Comparison of ENCODE assay signal across 12 mouse cellular contexts in genomic region chr1:172484671-172485070, GRCm38 (mm10). TPM values are rescaled to one million over a fixed set of nuclear protein-coding genes. Genes with fewer than 3 reads are reported as not detected.
DNase-seq lines count a peak whose midpoint lies in the region; ATAC-seq lines count a peak whose summit lies in the region.
"Had no signal": no experiment of that assay in that cellular context is flagged by ENCODE, and none has a peak within 500 bp of the region (broad histone marks: within the 10 kb centered on the region; RNA-seq: fewer than 3 reads in every experiment).

No protein-coding gene starts in this region.

- peak overlapping the region; percentile 79 for H3K4me2 ChIP-seq in kidney, embryonic 16.5 days (replicated peaks; ENCODE audit: low read depth, low read length)
- H3K4me2 ChIP-seq in limb, embryonic 13.5 days (replicated peaks), result peak overlapping the region; percentile 72
- peak overlapping the region; percentile 78; the same call in 1 of the 2 replicates for H3K4me2 ChIP-seq in stomach, embryonic 14.5 days (replicated peaks; ENCODE audit: low read depth, low read length)

- H3K9ac ChIP-seq in kidney, embryonic 16.5 days (replicated peaks; ENCODE audit: low read length), result peak overlapping the region; percentile 10; the same call in 1 of the 2 replicates
- H3K9ac ChIP-seq in limb, embryonic 13.5 days, result no peak overlapping the region
- no peak overlapping the region for H3K9ac ChIP-seq in stomach, embryonic 14.5 days (replicated peaks; ENCODE audit: low read depth, low read length)

- 47% methylated on average over 13 of the region's 13 CpGs for WGBS in kidney, embryonic 16.5 days
- 51% methylated on average over 13 of the region's 13 CpGs for WGBS in hindbrain, embryonic 10.5 days
- WGBS in limb, embryonic 13.5 days, result 59% methylated on average over 13 of the region's 13 CpGs
- 67% methylated on average over 13 of the region's 13 CpGs for WGBS in stomach, embryonic 14.5 days

- H3K4me1 ChIP-seq in kidney, embryonic 16.5 days (ENCODE audit: insufficient read depth, low read length), result peaks cover 37% of the 10 kb centered on the region
- H3K4me1 ChIP-seq in hindbrain, embryonic 10.5 days (replicated peaks), result peaks cover 73% of the 10 kb centered on the region
- peaks cover 49% of the 10 kb centered on the region for H3K4me1 ChIP-seq in limb, embryonic 13.5 days
- H3K4me1 ChIP-seq in stomach, embryonic 14.5 days (ENCODE audit: control insufficient read depth, insufficient read depth, low read length), result peaks cover 46% of the 10 kb centered on the region

- H3K36me3 ChIP-seq in kidney, embryonic 16.5 days (ENCODE audit: insufficient read depth, low read length), result no peaks in the 10 kb centered on the region; the same call in 1 of the 2 replicates
- peaks cover 44% of the 10 kb centered on the region for H3K36me3 ChIP-seq in hindbrain, embryonic 10.5 days
- peaks cover 34% of the 10 kb centered on the region for H3K36me3 ChIP-seq in limb, embryonic 13.5 days
- H3K36me3 ChIP-seq in stomach, embryonic 14.5 days (ENCODE audit: control insufficient read depth, insufficient read depth, low read length), result peaks cover 8% of the 10 kb centered on the region; the same call in 1 of the 2 replicates

- H3K9me3 ChIP-seq in kidney, embryonic 16.5 days (ENCODE audit: low read length), result no peaks in the 10 kb centered on the region
- H3K9me3 ChIP-seq in hindbrain, embryonic 10.5 days, result no peaks in the 10 kb centered on the region
- no peaks in the 10 kb centered on the region for H3K9me3 ChIP-seq in limb, embryonic 13.5 days
- H3K9me3 ChIP-seq in stomach, embryonic 14.5 days (ENCODE audit: control insufficient read depth, low read depth, low read length), result no peaks in the 10 kb centered on the region

- no peak for ATAC-seq in kidney, embryonic 16.5 days (ENCODE audit: low FRiP score, low TSS enrichment)
- ATAC-seq in limb, embryonic 13.5 days (ENCODE audit: low FRiP score, low read depth), result no peak
- no peak for ATAC-seq in stomach, embryonic 14.5 days (ENCODE audit: insufficient number of reproducible peaks, insufficient read depth, low FRiP score, low read depth)
- ATAC-seq in inflammation-experienced regulatory T-cells, adult 6 months, result no peak

- no peaks in the 10 kb centered on the region for H3K27me3 ChIP-seq in kidney, embryonic 16.5 days (ENCODE audit: insufficient read depth, low read length)
- peaks cover 16% of the 10 kb centered on the region for H3K27me3 ChIP-seq in hindbrain, embryonic 10.5 days (ENCODE audit: insufficient read depth, poor library complexity, severe bottlenecking)
- H3K27me3 ChIP-seq in limb, embryonic 13.5 days, result no peaks in the 10 kb centered on the region
- no peaks in the 10 kb centered on the region for H3K27me3 ChIP-seq in stomach, embryonic 14.5 days (ENCODE audit: control insufficient read depth, insufficient read depth, low read length)

- H3K27ac ChIP-seq in kidney, embryonic 16.5 days (ENCODE audit: low read length), result no peak overlapping the region
- H3K27ac ChIP-seq in hindbrain, embryonic 10.5 days, result peak overlapping the region; percentile 86
- no peak overlapping the region for H3K27ac ChIP-seq in limb, embryonic 13.5 days
- no peak overlapping the region for H3K27ac ChIP-seq in stomach, embryonic 14.5 days (ENCODE audit: low read length)

- no peak for DNase-seq in kidney, adult 18-20 months
- DNase-seq in hindbrain, embryonic 10.5 days (ENCODE audit: low spot score), result no peak
- DNase-seq in layer of hippocampus, postnatal 25 days (ENCODE audit: extremely low spot score in 1 of 2, low spot score in 1 of 2), result no peak
- no peak for DNase-seq in liver
- DNase-seq: cerebellum, adult 18-20 months; kidney, adult 11 months had no signal

- H3K4me3 ChIP-seq in kidney, embryonic 16.5 days (ENCODE audit: low read length), result peak overlapping the region; percentile 17
- H3K4me3 ChIP-seq in hindbrain, embryonic 10.5 days, result peak overlapping the region; percentile 81
- peak overlapping the region; percentile 65; the same call in 1 of the 2 replicates for H3K4me3 ChIP-seq in limb, embryonic 13.5 days
- peak overlapping the region; percentile 11; the same call in 1 of the 2 replicates for H3K4me3 ChIP-seq in stomach, embryonic 14.5 days (ENCODE audit: low read depth, low read length)
- H3K4me3 ChIP-seq: myocyte had no signal

RNA-seq across cellular contexts. Expression of gene Igsf9, which starts 3.1 kb away (rescaled TPM):
- 45.7 and 58.1 TPM in 2 replicates for polyA plus RNA-seq in kidney, embryonic 16.5 days (2015; fragmentation: Nextera tagmentation; extraction: Ambion mirVana)
- 74.1 and 76.0 TPM in 2 replicates for polyA plus RNA-seq in hindbrain, embryonic 10.5 days (2016; fragmentation: Nextera tagmentation; extraction: Ambion mirVana)
- 47.9 and 53.2 TPM in 2 replicates for polyA plus RNA-seq in limb, embryonic 13.5 days (2015; fragmentation: Nextera tagmentation; extraction: Ambion mirVana)
- polyA plus RNA-seq in stomach, embryonic 14.5 days (2014; fragmentation: Nextera tagmentation; extraction: Ambion mirVana), result 41.5 and 48.1 TPM in 2 replicates
- total RNA-seq in layer of hippocampus, postnatal 25 days (2021), result 1 to 10 TPM; 5.6 to 8.2 TPM
- polyA plus RNA-seq in inflammation-experienced regulatory T-cells, adult 6 months (2017; shearing (Covaris generic)), result 1 to 10 TPM in 1 of 3 experiments, under 1 TPM in 1, not detected in 1; 0.50 to 1.4 TPM

RNA-seq across cellular contexts. Expression of gene Slamf9, which starts 9.5 kb away (rescaled TPM):
- 1.0 and 1.7 TPM in 2 replicates for polyA plus RNA-seq in kidney, embryonic 16.5 days (2015; fragmentation: Nextera tagmentation; extraction: Ambion mirVana)
- polyA plus RNA-seq in hindbrain, embryonic 10.5 days (2016; fragmentation: Nextera tagmentation; extraction: Ambion mirVana), result 0.16 TPM in 1 of 2 replicates, not detected in the other
- 0.25 and 0.63 TPM in 2 replicates for polyA plus RNA-seq in limb, embryonic 13.5 days (2015; fragmentation: Nextera tagmentation; extraction: Ambion mirVana)
- 0.43 and 0.45 TPM in 2 replicates for polyA plus RNA-seq in stomach, embryonic 14.5 days (2014; fragmentation: Nextera tagmentation; extraction: Ambion mirVana)
- not detected for total RNA-seq in layer of hippocampus, postnatal 25 days (2021)
- polyA plus RNA-seq in inflammation-experienced regulatory T-cells, adult 6 months (2017; shearing (Covaris generic)), result under 1 TPM in 2 of 3 experiments, not detected in 1; 0.36 to 0.61 TPM
- total RNA-seq: MEL had no signal

RNA-seq across cellular contexts. Expression of gene Tagln2, which starts 15.2 kb away (rescaled TPM):
- polyA plus RNA-seq in kidney, embryonic 16.5 days (2015; fragmentation: Nextera tagmentation; extraction: Ambion mirVana), result 280 and 282 TPM in 2 replicates
- 73.3 and 80.4 TPM in 2 replicates for polyA plus RNA-seq in hindbrain, embryonic 10.5 days (2016; fragmentation: Nextera tagmentation; extraction: Ambion mirVana)
- polyA plus RNA-seq in limb, embryonic 13.5 days (2015; fragmentation: Nextera tagmentation; extraction: Ambion mirVana), result 118 and 119 TPM in 2 replicates
- polyA plus RNA-seq in stomach, embryonic 14.5 days (2014; fragmentation: Nextera tagmentation; extraction: Ambion mirVana), result 188 and 196 TPM in 2 replicates
- 10 to 100 TPM; 10.4 to 12.1 TPM for total RNA-seq in layer of hippocampus, postnatal 25 days (2021)
- polyA plus RNA-seq in inflammation-experienced regulatory T-cells, adult 6 months (2017; shearing (Covaris generic)), result 100 to 1,000 TPM; 260 to 650 (median 280) TPM

RNA-seq across cellular contexts. Expression of gene Cfap45, which starts 35.9 kb away (rescaled TPM):
- 1.9 and 2.5 TPM in 2 replicates for polyA plus RNA-seq in kidney, embryonic 16.5 days (2015; fragmentation: Nextera tagmentation; extraction: Ambion mirVana)
- polyA plus RNA-seq in hindbrain, embryonic 10.5 days (2016; fragmentation: Nextera tagmentation; extraction: Ambion mirVana), result 2.4 and 3.6 TPM in 2 replicates
- polyA plus RNA-seq in limb, embryonic 13.5 days (2015; fragmentation: Nextera tagmentation; extraction: Ambion mirVana), result 1.0 and 1.7 TPM in 2 replicates
- polyA plus RNA-seq in stomach, embryonic 14.5 days (2014; fragmentation: Nextera tagmentation; extraction: Ambion mirVana), result 1.9 and 2.9 TPM in 2 replicates
- 1 to 10 TPM; 3.1 to 3.9 TPM for total RNA-seq in layer of hippocampus, postnatal 25 days (2021)
- polyA plus RNA-seq in inflammation-experienced regulatory T-cells, adult 6 months (2017; shearing (Covaris generic)), result 1 to 10 TPM in 2 of 3 experiments, under 1 TPM in 1; 0.43 to 1.5 (median 1.2) TPM
- total RNA-seq: MEL had no signal
- polyA plus RNA-seq: myocyte had no signal

Comparison
In these comparisons a context has a peak if more than half of its experiments do, and no peak if none do; other contexts are left out.
1. H3K4me3 ChIP-seq: peak in every context shown above with its lines; median percentile 81 in hindbrain, embryonic 10.5 days; 65 in limb, embryonic 13.5 days; 17 in kidney, embryonic 16.5 days; 11 in stomach, embryonic 14.5 days.
2. RNA of gene Igsf9, which starts 3.1 kb away (polyA plus RNA-seq): 74.1 to 76.0 TPM in hindbrain, embryonic 10.5 days, 47.9 to 53.2 TPM in limb, embryonic 13.5 days, 41.5 to 48.1 TPM in stomach, embryonic 14.5 days and 45.7 to 58.1 TPM in kidney, embryonic 16.5 days; 0.50 to 1.4 TPM in inflammation-experienced regulatory T-cells, adult 6 months; every median in the first group is over 10 times any median in the second.
3. Peak in every context shown above with its lines, with median percentiles within 50 percentile points of each other: H3K4me2 ChIP-seq.